Mouse (Mus musculus) ES-Bruce4 (cell line): Measurements from ENCODE around the gene Lipa. TPM values are rescaled to one million over a fixed set of nuclear protein-coding genes. Genes with fewer than 3 reads are reported as not detected.

ENCODE experiments used
- H3K27ac ChIP-seq: 2 replicates; pipeline ENCODE4 v1.5.1; 2012; ENCODE audit warnings: low read length, inconsistent platforms; ENCODE audit not compliant: insufficient read depth
- H3K27me3 ChIP-seq: 2 replicates; pipeline ENCODE4 v1.6.1; 2012; ENCODE audit warnings: mild to moderate bottlenecking, low read length, inconsistent platforms; ENCODE audit not compliant: control insufficient read depth, poor library complexity, insufficient read depth, severe bottlenecking
- H3K36me3 ChIP-seq: 2 replicates; pipeline ENCODE4 v1.6.1; 2012; ENCODE audit warnings: inconsistent platforms, mild to moderate bottlenecking, low read length, moderate library complexity; ENCODE audit not compliant: control insufficient read depth, poor library complexity, insufficient read depth, severe bottlenecking
- H3K4me1 ChIP-seq: one replicate; pipeline ENCODE4 v1.8.1; 2011; ENCODE audit warnings: low read length; ENCODE audit not compliant: control insufficient read depth, insufficient read depth
- H3K4me3 ChIP-seq: 2 replicates; pipeline ENCODE4 v1.5.1; 2011; ENCODE audit warnings: low read depth, mild to moderate bottlenecking, low read length
- H3K9ac ChIP-seq: 2 replicates; pipeline ENCODE4 v1.6.1; 2012; ENCODE audit warnings: low read depth, mild to moderate bottlenecking, inconsistent platforms; ENCODE audit not compliant: poor library complexity, severe bottlenecking
- H3K9me3 ChIP-seq: replicated peaks from 2 replicates; pipeline ENCODE4 v1.6.1; 2012; ENCODE audit warnings: mild to moderate bottlenecking, low read length, inconsistent platforms; ENCODE audit not compliant: control insufficient read depth, poor library complexity, insufficient read depth, severe bottlenecking
- CTCF ChIP-seq: IDR thresholded peaks from one replicate; pipeline ENCODE4 v1.8.1; 2011; ENCODE audit warnings: low read depth, low read length
- EP300 ChIP-seq: IDR thresholded peaks from 2 replicates; pipeline ENCODE4 v1.6.1; 2011; ENCODE audit warnings: low read depth, low read length; ENCODE audit not compliant: insufficient read depth
- POLR2A ChIP-seq: IDR thresholded peaks from one replicate; pipeline ENCODE4 v1.8.1; 2011; ENCODE audit warnings: low read length; ENCODE audit not compliant: insufficient read depth
- polyA plus RNA-seq: library from polyadenylated mRNA; stranded (reverse); fragments of >200 nt; gene quantifications from 2 replicates; pipeline ENCODE4 v1.2.4, GENCODE M21; 2011; ENCODE audit warnings: low read depth; ENCODE audit not compliant: missing spikeins, insufficient read depth, insufficient read length

Gene Lipa
- polyA plus RNA-seq, 1 experiment = 20.7 TPM

- no peak for TF ChIP-seq EP300
- TF ChIP-seq POLR2A = no peak
- TF ChIP-seq CTCF = no peak
- Histone ChIP-seq H3K27me3 (no peaks in the 10 kb centered on the region), H3K4me1 (no peaks in the 10 kb centered on the region), H3K36me3 (no peaks in the 10 kb centered on the region), H3K27ac (no peak overlapping the region), H3K9me3 (peaks cover 7% of the 10 kb centered on the region; the same call in 1 of the 2 replicates), H3K4me3 (no peak overlapping the region), H3K9ac (no peak overlapping the region)
Measured at GRCm38 (mm10) chr19:34532061-34532751, 4.9 kb upstream of the Lipa start.

- H3K9ac ChIP-seq = no peak overlapping the region
- TF ChIP-seq EP300 = no peak
- no peak for TF ChIP-seq POLR2A
- TF ChIP-seq CTCF = no peak
- peaks cover 2% of the 10 kb centered on the region for H3K4me1 ChIP-seq
- no peaks in the 10 kb centered on the region for H3K27me3 ChIP-seq
- H3K27ac ChIP-seq = no peak overlapping the region
- no peaks in the 10 kb centered on the region for H3K36me3 ChIP-seq
- H3K4me3 ChIP-seq = peak overlapping the region; percentile 62
- no peaks in the 10 kb centered on the region for H3K9me3 ChIP-seq
Measured at GRCm38 (mm10) chr19:34526321-34526923, 852 bp downstream of the Lipa start.

GRCm38 (mm10) chr19:34524646-34525045, 2.6 kb downstream of the Lipa start:
- H3K9ac ChIP-seq = no peak overlapping the region
- H3K27me3 ChIP-seq = no peaks in the 10 kb centered on the region
- no peak overlapping the region for H3K4me3 ChIP-seq
- H3K4me1 ChIP-seq = peaks cover 2% of the 10 kb centered on the region
- no peak for TF ChIP-seq EP300
- TF ChIP-seq POLR2A = no peak
- TF ChIP-seq CTCF = no peak
- H3K36me3 ChIP-seq = no peaks in the 10 kb centered on the region
- H3K9me3 ChIP-seq = no peaks in the 10 kb centered on the region
- H3K27ac ChIP-seq = no peak overlapping the region

- Histone ChIP-seq H3K9ac (no peak overlapping the region), H3K36me3 (no peaks in the 10 kb centered on the region), H3K27me3 (no peaks in the 10 kb centered on the region), H3K9me3 (no peaks in the 10 kb centered on the region), H3K4me1 (peaks cover 2% of the 10 kb centered on the region), H3K4me3 (no peak overlapping the region), H3K27ac (no peak overlapping the region)
- TF ChIP-seq POLR2A = no peak
Measured at GRCm38 (mm10) chr19:34523106-34523725, 4.1 kb downstream of the Lipa start.

GRCm38 (mm10) chr19:34521978-34522377, 5.3 kb downstream of the Lipa start:
- TF ChIP-seq CTCF (no peak), EP300 (no peak), POLR2A (no peak)
- no peak overlapping the region for H3K27ac ChIP-seq

GRCm38 (mm10) chr19:34521361-34521760, 5.9 kb downstream of the Lipa start:
- Histone ChIP-seq H3K27me3 (no peaks in the 10 kb centered on the region), H3K4me3 (no peak overlapping the region), H3K4me1 (peaks cover 2% of the 10 kb centered on the region), H3K9me3 (no peaks in the 10 kb centered on the region), H3K36me3 (no peaks in the 10 kb centered on the region), H3K9ac (no peak overlapping the region), H3K27ac (no peak overlapping the region)
- TF ChIP-seq EP300 (no peak), POLR2A (no peak), CTCF (no peak)

More at GRCm38 (mm10) chr19:34521978-34522377, 5.3 kb downstream of the Lipa start:
- H3K9me3 ChIP-seq = no peaks in the 10 kb centered on the region
- H3K4me1 ChIP-seq = peaks cover 2% of the 10 kb centered on the region
- H3K36me3 ChIP-seq = no peaks in the 10 kb centered on the region
- no peaks in the 10 kb centered on the region for H3K27me3 ChIP-seq
- H3K9ac ChIP-seq = no peak overlapping the region
- no peak overlapping the region for H3K4me3 ChIP-seq
